Mouse (Mus musculus) E14TG2a.4 (cell line): ENCODE results near the gene 1700034J05Rik.

Source experiments
- CTCF ChIP-seq: conservative IDR thresholded peaks from 2 replicates; pipeline ENCODE4 v1.5.1; 2014; ENCODE audit warnings: low read length
- NANOG ChIP-seq: IDR thresholded peaks from 2 replicates; pipeline ENCODE4 v1.6.1; 2014; ENCODE audit warnings: borderline replicate concordance, low read length, mixed read lengths
- POU5F1 ChIP-seq: IDR thresholded peaks from 2 replicates; pipeline ENCODE4 v1.6.1; 2014; ENCODE audit warnings: low read length, borderline replicate concordance

- TF ChIP-seq CTCF = no peak
- no peak for TF ChIP-seq POU5F1
- TF ChIP-seq NANOG = no peak
Measured at GRCm38 (mm10) chr6:146961832-146962481, 7.7 kb upstream of the 1700034J05Rik start.
